Mouse (Mus musculus) myocyte (in vitro differentiated cells): ENCODE measurements around the gene Sirpb1a.
"Not testable (repeated sequence)": the region's sequence is repeated elsewhere in the genome, so short reads cannot be mapped to it uniquely, and the experiment has no call there.

Experiments used
- CEBPB ChIP-seq: IDR thresholded peaks from 2 replicates; pipeline ENCODE4 v1.6.1; 2011; ENCODE audit warnings: mild to moderate bottlenecking, moderate library complexity; ENCODE audit not compliant: poor library complexity, insufficient read depth, severe bottlenecking
- MAX ChIP-seq: IDR thresholded peaks from one replicate; pipeline ENCODE4 v1.6.1; 2011; ENCODE audit warnings: low read depth, mild to moderate bottlenecking, control low read depth
- MYOD1 ChIP-seq, 3 experiments: IDR thresholded peaks; one replicate each; pipeline ENCODE4 v1.6.1; 2011; ENCODE audit warnings: control low read depth in 2 of 3, low read depth in 2 of 3, mild to moderate bottlenecking in 2 of 3, moderate library complexity in 1 of 3; ENCODE audit not compliant: insufficient read length in 2 of 3, control insufficient read depth in 1 of 3
- MYOG ChIP-seq, 3 experiments: IDR thresholded peaks; one replicate each; pipeline ENCODE4 v1.6.1; 2011; ENCODE audit warnings: control low read depth in 2 of 3, low read depth in 2 of 3, mild to moderate bottlenecking in 2 of 3; ENCODE audit not compliant: insufficient read length in 2 of 3, control insufficient read depth in 1 of 3, insufficient read depth in 1 of 3
- POLR2A ChIP-seq: IDR thresholded peaks from one replicate; pipeline ENCODE4 v1.6.1; 2011; ENCODE audit warnings: low read depth, mild to moderate bottlenecking, control low read depth, moderate library complexity; ENCODE audit not compliant: insufficient read length
- POLR2AphosphoS2 ChIP-seq: IDR thresholded peaks from one replicate; pipeline ENCODE4 v1.6.1; 2011; ENCODE audit warnings: low read depth, control low read depth; ENCODE audit not compliant: insufficient read length
- TCF12 ChIP-seq: IDR thresholded peaks from one replicate; pipeline ENCODE4 v1.6.1; 2011; ENCODE audit warnings: mild to moderate bottlenecking, control low read depth; ENCODE audit not compliant: poor library complexity, insufficient read depth, severe bottlenecking
- TCF3 ChIP-seq: IDR thresholded peaks from one replicate; pipeline ENCODE4 v1.6.1; 2011; ENCODE audit warnings: low read depth, control low read depth; ENCODE audit not compliant: insufficient read length
- USF1 ChIP-seq: IDR thresholded peaks from one replicate; pipeline ENCODE4 v1.6.1; 2011; ENCODE audit warnings: low read depth, mild to moderate bottlenecking, control low read depth, moderate library complexity

DNA sequence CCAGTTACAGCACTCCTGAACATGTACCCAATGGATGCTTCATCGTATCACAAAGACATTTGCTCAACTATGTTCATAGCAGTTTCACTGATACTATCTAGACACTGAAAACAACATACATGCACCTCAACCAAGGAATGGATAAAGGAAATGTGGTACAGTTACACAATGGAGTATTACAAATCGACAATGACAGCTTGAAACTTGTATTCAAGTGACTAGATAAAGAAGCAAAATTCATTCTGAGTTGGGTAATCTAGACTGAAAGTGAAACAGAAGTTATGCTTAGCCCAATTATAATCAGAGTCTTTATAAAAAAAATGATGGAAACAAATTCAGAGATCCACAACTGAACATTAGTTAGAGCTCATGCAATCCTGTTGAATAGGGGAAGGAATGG is 76.0 kb downstream of the Sirpb1a start:
- not testable (repeated sequence) for TF ChIP-seq MYOG (IDR thresholded peaks at IDR 0.05; ENCODE audit: control insufficient read depth in 1 of 3, insufficient read depth in 1 of 3, insufficient read length in 2 of 3, low read depth in 2 of 3); TCF12; USF1; MYOD1 (IDR thresholded peaks at IDR 0.05; ENCODE audit: control insufficient read depth in 1 of 3, insufficient read length in 2 of 3, low read depth in 2 of 3); POLR2A; POLR2AphosphoS2; CEBPB; TCF3; MAX
